Mouse (Mus musculus): Measurements from ENCODE around the gene Gm4922.

The Gm4922 gene

GRCm38 (mm10) chr10:18786693-18787092 lies at the start of gene Gm4922:
Gm4922 (minus strand) TSS chr10:18786793.
- DNase-seq = no peak

GRCm38 (mm10) chr10:18835684-18836479 lies 49.3 kb upstream of the Gm4922 start:
- peak; percentile 55 for DNase-seq

- DNase-seq = no peak
These were observed 47.8 kb upstream of the Gm4922 start for GRCm38 (mm10) chr10:18834389-18834788.

- DNase-seq = no peak
These were observed 45.2 kb upstream of the Gm4922 start for GRCm38 (mm10) chr10:18831823-18832222.

GRCm38 (mm10) chr10:18830359-18830758 lies 43.8 kb upstream of the Gm4922 start:
- DNase-seq = no peak

GRCm38 (mm10) chr10:18827936-18828335 lies 41.3 kb upstream of the Gm4922 start:
- DNase-seq = no peak

GRCm38 (mm10) chr10:18826107-18826506 lies 39.5 kb upstream of the Gm4922 start:
- DNase-seq = no peak

- DNase-seq = no peak
These were observed 38.5 kb upstream of the Gm4922 start for GRCm38 (mm10) chr10:18825143-18825542.

- DNase-seq = no peak
These were observed 30.0 kb upstream of the Gm4922 start for GRCm38 (mm10) chr10:18816560-18816959.

- DNase-seq = no peak
These were observed 25.2 kb upstream of the Gm4922 start for GRCm38 (mm10) chr10:18811751-18812150.

- DNase-seq = no peak
These were observed 3.5 kb upstream of the Gm4922 start for GRCm38 (mm10) chr10:18790063-18790462.

GRCm38 (mm10) chr10:18788601-18789000 lies 2.0 kb upstream of the Gm4922 start:
- no peak for DNase-seq

- peak; percentile 78 for DNase-seq
These were observed 9.0 kb downstream of the Gm4922 start for GRCm38 (mm10) chr10:18777546-18777945.

- no peak for DNase-seq
These were observed 13.9 kb downstream of the Gm4922 start for GRCm38 (mm10) chr10:18772537-18773179.

- peak; percentile 14 for DNase-seq
These were observed 16.7 kb downstream of the Gm4922 start for GRCm38 (mm10) chr10:18769909-18770308.

- DNase-seq = peak; percentile 71
These were observed 26.4 kb downstream of the Gm4922 start for GRCm38 (mm10) chr10:18760241-18760640.

GRCm38 (mm10) chr10:18750057-18750456 lies 36.5 kb downstream of the Gm4922 start:
- DNase-seq = no peak

GRCm38 (mm10) chr10:18743286-18744142 lies 43.1 kb downstream of the Gm4922 start, which contains the start of gene Arfgef3:
Arfgef3 (minus strand) TSS chr10:18743949.
- DNase-seq = peak; percentile 66

GRCm38 (mm10) chr10:18742086-18742485 lies 44.5 kb downstream of the Gm4922 start:
- peak; percentile 17 for DNase-seq

GRCm38 (mm10) chr10:18741024-18741423 lies 45.6 kb downstream of the Gm4922 start:
- DNase-seq = no peak
